20 mouse cellular contexts compared by ENCODE assay signal in genomic region chr6:52473042-52473589, GRCm38 (mm10).
DNase-seq lines count a peak whose midpoint lies in the region; ATAC-seq and TF ChIP-seq lines count a peak whose summit lies in the region.
"Had no signal": no experiment of that assay in that cellular context is flagged by ENCODE, and none has a peak within 500 bp of the region (broad histone marks: within the 10 kb centered on the region; RNA-seq: fewer than 3 reads in every experiment).

No protein-coding gene starts in this region.

- H3K9me3 ChIP-seq in hindbrain, embryonic 15.5 days: no peaks in the 10 kb centered on the region
- no peaks in the 10 kb centered on the region for H3K9me3 ChIP-seq in hindbrain, embryonic 10.5 days
- H3K9me3 ChIP-seq in midbrain, embryonic 15.5 days: no peaks in the 10 kb centered on the region
- H3K9me3 ChIP-seq in midbrain, postnatal 0 days (ENCODE audit: low read length): no peaks in the 10 kb centered on the region
- no peaks in the 10 kb centered on the region for H3K9me3 ChIP-seq in midbrain, embryonic 16.5 days (replicated peaks; ENCODE audit: control insufficient read depth, low read length, poor library complexity, severe bottlenecking)
- H3K9me3 ChIP-seq in kidney, embryonic 14.5 days (ENCODE audit: control insufficient read depth, low read length): no peaks in the 10 kb centered on the region
- H3K9me3 ChIP-seq: embryonic facial prominence, embryonic 12.5 days; forebrain, embryonic 15.5 days; G1E; heart, embryonic 15.5 days; intestine, embryonic 15.5 days had no signal

- H3K27me3 ChIP-seq in hindbrain, embryonic 15.5 days: no peaks in the 10 kb centered on the region
- H3K27me3 ChIP-seq in hindbrain, embryonic 10.5 days (ENCODE audit: insufficient read depth, poor library complexity, severe bottlenecking): no peaks in the 10 kb centered on the region
- H3K27me3 ChIP-seq in midbrain, embryonic 15.5 days (replicated peaks): no peaks in the 10 kb centered on the region
- H3K27me3 ChIP-seq in midbrain, postnatal 0 days (ENCODE audit: insufficient read depth, low read length): no peaks in the 10 kb centered on the region
- no peaks in the 10 kb centered on the region for H3K27me3 ChIP-seq in midbrain, embryonic 16.5 days (ENCODE audit: control insufficient read depth, insufficient read depth, low read depth, low read length)
- no peaks in the 10 kb centered on the region for H3K27me3 ChIP-seq in kidney, embryonic 14.5 days (ENCODE audit: control insufficient read depth, insufficient read depth, low read length)
- H3K27me3 ChIP-seq: embryonic facial prominence, embryonic 12.5 days; forebrain, embryonic 15.5 days; heart, embryonic 15.5 days had no signal

- TF ChIP-seq CTCF in midbrain, postnatal 0 days (IDR thresholded peaks at IDR 0.05): no peak

- no peak overlapping the region for H3K27ac ChIP-seq in hindbrain, embryonic 15.5 days (replicated peaks)
- H3K27ac ChIP-seq in hindbrain, embryonic 10.5 days: no peak overlapping the region
- no peak overlapping the region for H3K27ac ChIP-seq in midbrain, embryonic 15.5 days
- H3K27ac ChIP-seq in midbrain, postnatal 0 days (ENCODE audit: low read depth, low read length): no peak overlapping the region
- no peak overlapping the region for H3K27ac ChIP-seq in midbrain, embryonic 16.5 days (ENCODE audit: low read length)
- H3K27ac ChIP-seq in kidney, embryonic 14.5 days (ENCODE audit: low read depth, low read length): no peak overlapping the region
- H3K27ac ChIP-seq: embryonic facial prominence, embryonic 12.5 days; forebrain, embryonic 15.5 days; heart, adult 2 months; heart, embryonic 15.5 days; intestine, embryonic 15.5 days had no signal

- DNase-seq in hindbrain, embryonic 10.5 days (ENCODE audit: low spot score): no peak
- DNase-seq in midbrain, postnatal 0 days (ENCODE audit: low spot score): no peak
- no peak for DNase-seq in T-cell, adult 2 months (ENCODE audit: low spot score)
- DNase-seq: adrenal gland, postnatal 10 days; cerebellum, adult 11-12 months; cerebellum, adult 9-10 months; cerebellum, postnatal 25 days; gastrocnemius, postnatal 10 days; heart, adult 2 months; heart, postnatal 14 days had no signal

- H3K36me3 ChIP-seq in hindbrain, embryonic 15.5 days: no peaks in the 10 kb centered on the region
- no peaks in the 10 kb centered on the region for H3K36me3 ChIP-seq in hindbrain, embryonic 10.5 days
- H3K36me3 ChIP-seq in midbrain, embryonic 15.5 days (replicated peaks): no peaks in the 10 kb centered on the region
- no peaks in the 10 kb centered on the region for H3K36me3 ChIP-seq in midbrain, postnatal 0 days (ENCODE audit: insufficient read depth, low read length)
- H3K36me3 ChIP-seq in midbrain, embryonic 16.5 days (ENCODE audit: control insufficient read depth, insufficient read depth, low read length): no peaks in the 10 kb centered on the region
- no peaks in the 10 kb centered on the region for H3K36me3 ChIP-seq in kidney, embryonic 14.5 days (ENCODE audit: control insufficient read depth, insufficient read depth, low read length)
- H3K36me3 ChIP-seq: embryonic facial prominence, embryonic 12.5 days; forebrain, embryonic 15.5 days; G1E; heart, embryonic 15.5 days; intestine, embryonic 15.5 days had no signal

- ATAC-seq in hindbrain, embryonic 15.5 days (ENCODE audit: low FRiP score, low read depth): peak; percentile 27; the same call in 1 of the 2 replicates
- peak; percentile 37; the same call in 1 of the 2 replicates for ATAC-seq in midbrain, embryonic 15.5 days (replicated peaks)
- no peak for ATAC-seq in midbrain, postnatal 0 days (ENCODE audit: low FRiP score)
- peak; percentile 68; the same call in 1 of the 2 replicates for ATAC-seq in midbrain, embryonic 16.5 days
- ATAC-seq in kidney, embryonic 14.5 days (ENCODE audit: low FRiP score, low TSS enrichment): no peak
- ATAC-seq: forebrain, embryonic 15.5 days; intestine, embryonic 15.5 days had no signal

- no peak overlapping the region for H3K9ac ChIP-seq in hindbrain, embryonic 15.5 days
- H3K9ac ChIP-seq in midbrain, embryonic 15.5 days: no peak overlapping the region
- no peak overlapping the region for H3K9ac ChIP-seq in midbrain, postnatal 0 days (replicated peaks; ENCODE audit: low read length, poor library complexity, severe bottlenecking)
- no peak overlapping the region for H3K9ac ChIP-seq in midbrain, embryonic 16.5 days (ENCODE audit: low read depth, low read length)
- H3K9ac ChIP-seq in kidney, embryonic 14.5 days (ENCODE audit: low read depth, low read length): no peak overlapping the region
- H3K9ac ChIP-seq: embryonic facial prominence, embryonic 12.5 days; forebrain, embryonic 15.5 days; heart, embryonic 15.5 days; intestine, embryonic 15.5 days had no signal

- WGBS in hindbrain, embryonic 15.5 days: 56% methylated on average over 12 of the region's 12 CpGs
- WGBS in hindbrain, embryonic 10.5 days: 78% methylated on average over 12 of the region's 12 CpGs
- WGBS in midbrain, embryonic 15.5 days: 51% methylated on average over 12 of the region's 12 CpGs
- WGBS in midbrain, postnatal 0 days: 51% methylated on average over 12 of the region's 12 CpGs
- WGBS in midbrain, embryonic 16.5 days: 45% methylated on average over 12 of the region's 12 CpGs
- WGBS in kidney, embryonic 14.5 days: 80% methylated on average over 12 of the region's 12 CpGs

- peaks cover 12% of the 10 kb centered on the region for H3K4me1 ChIP-seq in hindbrain, embryonic 15.5 days (replicated peaks)
- peaks cover 6% of the 10 kb centered on the region; the same call in 1 of the 2 replicates for H3K4me1 ChIP-seq in hindbrain, embryonic 10.5 days (replicated peaks)
- peaks cover 8% of the 10 kb centered on the region; the same call in 1 of the 2 replicates for H3K4me1 ChIP-seq in midbrain, embryonic 15.5 days
- no peaks in the 10 kb centered on the region; the same call in 1 of the 2 replicates for H3K4me1 ChIP-seq in midbrain, postnatal 0 days (ENCODE audit: insufficient read depth, low read length)
- H3K4me1 ChIP-seq in midbrain, embryonic 16.5 days (ENCODE audit: control insufficient read depth, insufficient read depth, low read length): 0 out of 2 replicates have a peak, but pooled peaks cover 5% of the 10 kb centered on the region
- H3K4me1 ChIP-seq in kidney, embryonic 14.5 days (ENCODE audit: control insufficient read depth, insufficient read depth, low read length): no peaks in the 10 kb centered on the region
- H3K4me1 ChIP-seq: intestine, embryonic 15.5 days had no signal

- H3K4me2 ChIP-seq in hindbrain, embryonic 15.5 days: no peak overlapping the region
- H3K4me2 ChIP-seq in midbrain, embryonic 15.5 days: no peak overlapping the region
- H3K4me2 ChIP-seq in midbrain, postnatal 0 days (ENCODE audit: low read depth, low read length, poor library complexity, severe bottlenecking): no peak overlapping the region
- no peak overlapping the region for H3K4me2 ChIP-seq in midbrain, embryonic 16.5 days (ENCODE audit: low read length)
- H3K4me2 ChIP-seq in kidney, embryonic 14.5 days (replicated peaks; ENCODE audit: low read depth, low read length): no peak overlapping the region
- H3K4me2 ChIP-seq: embryonic facial prominence, embryonic 12.5 days; forebrain, embryonic 15.5 days; heart, embryonic 11.5 days; intestine, embryonic 15.5 days had no signal

- no peak overlapping the region for H3K4me3 ChIP-seq in hindbrain, embryonic 15.5 days
- no peak overlapping the region for H3K4me3 ChIP-seq in hindbrain, embryonic 10.5 days
- no peak overlapping the region for H3K4me3 ChIP-seq in midbrain, embryonic 15.5 days
- no peak overlapping the region for H3K4me3 ChIP-seq in midbrain, postnatal 0 days (ENCODE audit: low read depth, low read length)
- H3K4me3 ChIP-seq in midbrain, embryonic 16.5 days (ENCODE audit: low read depth, low read length): no peak overlapping the region
- no peak overlapping the region for H3K4me3 ChIP-seq in kidney, embryonic 14.5 days (ENCODE audit: low read length)
- H3K4me3 ChIP-seq: embryonic facial prominence, embryonic 12.5 days; forebrain, embryonic 15.5 days; heart, adult 2 months; heart, embryonic 15.5 days; intestine, embryonic 15.5 days had no signal

Comparison
In these comparisons a context has a peak if more than half of its experiments do, and no peak if none do; other contexts are left out.
1. ATAC-seq: peak in hindbrain, embryonic 15.5 days (single experiment), midbrain, embryonic 15.5 days (single experiment) and midbrain, embryonic 16.5 days (single experiment); none in midbrain, postnatal 0 days (single experiment) and kidney, embryonic 14.5 days (single experiment).